Mouse (Mus musculus): ENCODE results near the gene Cga. TPM values are rescaled to one million over a fixed set of nuclear protein-coding genes. Genes with fewer than 3 reads are reported as not detected.
A peak's percentile ranks its signal among the peaks of the same experiment; 100 is the strongest.
"Not testable (repeated sequence)": the region's sequence is repeated elsewhere in the genome, so short reads cannot be mapped to it uniquely, and the experiment has no call there.

Cga gene
- total RNA-seq, 2 experiments from 2014 or later: 2.5 TPM; not detected in 1

GRCm38 (mm10) chr4:34887295-34887694, 6.3 kb upstream of the Cga start:
- ATAC-seq (replicated peaks; ENCODE audit: low FRiP score, low TSS enrichment, poor library complexity, severe bottlenecking): no peak

- ATAC-seq (replicated peaks; ENCODE audit: low FRiP score, low TSS enrichment, poor library complexity, severe bottlenecking): peak; percentile 51
Observed at GRCm38 (mm10) chr4:34889101-34889811, 4.3 kb upstream of the Cga start.

GRCm38 (mm10) chr4:34889812-34890185, 3.8 kb upstream of the Cga start:
- no peak for ATAC-seq (replicated peaks; ENCODE audit: low FRiP score, low TSS enrichment, poor library complexity, severe bottlenecking)

GRCm38 (mm10) chr4:34898497-34898896, 4.9 kb downstream of the Cga start:
- ATAC-seq (replicated peaks; ENCODE audit: low FRiP score, low TSS enrichment, poor library complexity, severe bottlenecking): no peak

- ATAC-seq (replicated peaks; ENCODE audit: low FRiP score, low TSS enrichment, poor library complexity, severe bottlenecking): no peak
Observed at GRCm38 (mm10) chr4:34899322-34899721, 5.7 kb downstream of the Cga start.

- no peak for ATAC-seq (replicated peaks; ENCODE audit: low FRiP score, low TSS enrichment, poor library complexity, severe bottlenecking)
Observed at GRCm38 (mm10) chr4:34900155-34900554, 6.6 kb downstream of the Cga start.

GRCm38 (mm10) chr4:34901166-34901565, 7.6 kb downstream of the Cga start:
- no peak for ATAC-seq (replicated peaks; ENCODE audit: low FRiP score, low TSS enrichment, poor library complexity, severe bottlenecking)

- ATAC-seq (replicated peaks; ENCODE audit: low FRiP score, low TSS enrichment, poor library complexity, severe bottlenecking): not testable (repeated sequence)
Observed at GRCm38 (mm10) chr4:34901582-34901981, 8.0 kb downstream of the Cga start.

GRCm38 (mm10) chr4:34905396-34905795, 11.8 kb downstream of the Cga start:
- 0 out of 2 replicates have a peak, but pooled peaks have one; percentile 37 for ATAC-seq (replicated peaks; ENCODE audit: low FRiP score, low TSS enrichment, poor library complexity, severe bottlenecking)

- no peak for ATAC-seq (replicated peaks; ENCODE audit: low FRiP score, low TSS enrichment, poor library complexity, severe bottlenecking)
Observed at GRCm38 (mm10) chr4:34906151-34906550, 12.6 kb downstream of the Cga start.

- no peak for ATAC-seq (replicated peaks; ENCODE audit: low FRiP score, low TSS enrichment, poor library complexity, severe bottlenecking)
Observed at GRCm38 (mm10) chr4:34907026-34907425, 13.4 kb downstream of the Cga start.

- no peak for ATAC-seq (replicated peaks; ENCODE audit: low FRiP score, low TSS enrichment, poor library complexity, severe bottlenecking)
Observed at GRCm38 (mm10) chr4:34908127-34908526, 14.5 kb downstream of the Cga start.

- no peak for ATAC-seq (replicated peaks; ENCODE audit: low FRiP score, low TSS enrichment, poor library complexity, severe bottlenecking)
Observed at GRCm38 (mm10) chr4:34911401-34911800, 17.8 kb downstream of the Cga start.

- no peak for ATAC-seq (replicated peaks; ENCODE audit: low FRiP score, low TSS enrichment, poor library complexity, severe bottlenecking)
Observed at GRCm38 (mm10) chr4:34912171-34912570, 18.6 kb downstream of the Cga start.

- no peak for ATAC-seq (replicated peaks; ENCODE audit: low FRiP score, low TSS enrichment, poor library complexity, severe bottlenecking)
Observed at GRCm38 (mm10) chr4:34917400-34917799, 23.8 kb downstream of the Cga start.

GRCm38 (mm10) chr4:34922177-34922870, 28.7 kb downstream of the Cga start:
- ATAC-seq (replicated peaks; ENCODE audit: low FRiP score, low TSS enrichment, poor library complexity, severe bottlenecking): peak; percentile 95

GRCm38 (mm10) chr4:34928386-34928785, 34.8 kb downstream of the Cga start:
- not testable (repeated sequence) for ATAC-seq (replicated peaks; ENCODE audit: low FRiP score, low TSS enrichment, poor library complexity, severe bottlenecking)

GRCm38 (mm10) chr4:34941046-34941445, 47.5 kb downstream of the Cga start:
- no peak for ATAC-seq (replicated peaks; ENCODE audit: low FRiP score, low TSS enrichment, poor library complexity, severe bottlenecking)

GRCm38 (mm10) chr4:34947181-34947580, 53.6 kb downstream of the Cga start:
- ATAC-seq (replicated peaks; ENCODE audit: low FRiP score, low TSS enrichment, poor library complexity, severe bottlenecking): 0 out of 2 replicates have a peak, but pooled peaks have one; percentile 34

GRCm38 (mm10) chr4:34953716-34954115, 60.1 kb downstream of the Cga start:
- no peak for ATAC-seq (replicated peaks; ENCODE audit: low FRiP score, low TSS enrichment, poor library complexity, severe bottlenecking)
